Mouse (Mus musculus) R1 (cell line): ENCODE measurements at regions not wholly inside any gene's neighbourhood (a gene's known extent, or its start where the extent isn't known, plus 50 kb on each side); places are given as distances from the start of the nearest gene placed in this dataset.
A peak's percentile ranks its signal among the peaks of the same experiment; 100 is the strongest.

Experiments used
- DNase-seq: peaks from one replicate; pipeline ENCODE4 v3.0.0-alpha.2; 2018; ENCODE audit warnings: low read depth, low spot score

- no peak for DNase-seq
These were observed 110.8 kb upstream of the Prickle1 start for GRCm38 (mm10) chr15:93706366-93706930.

GRCm38 (mm10) chr15:93705651-93706050 is 110.0 kb upstream of the Prickle1 start:
- no peak for DNase-seq

- DNase-seq = no peak
These were observed 109.4 kb upstream of the Prickle1 start for GRCm38 (mm10) chr15:93705109-93705508.

- no peak for DNase-seq
These were observed 105.3 kb upstream of the Prickle1 start for GRCm38 (mm10) chr15:93701017-93701416.

GRCm38 (mm10) chr15:93699971-93700370 is 104.3 kb upstream of the Prickle1 start:
- no peak for DNase-seq

DNA sequence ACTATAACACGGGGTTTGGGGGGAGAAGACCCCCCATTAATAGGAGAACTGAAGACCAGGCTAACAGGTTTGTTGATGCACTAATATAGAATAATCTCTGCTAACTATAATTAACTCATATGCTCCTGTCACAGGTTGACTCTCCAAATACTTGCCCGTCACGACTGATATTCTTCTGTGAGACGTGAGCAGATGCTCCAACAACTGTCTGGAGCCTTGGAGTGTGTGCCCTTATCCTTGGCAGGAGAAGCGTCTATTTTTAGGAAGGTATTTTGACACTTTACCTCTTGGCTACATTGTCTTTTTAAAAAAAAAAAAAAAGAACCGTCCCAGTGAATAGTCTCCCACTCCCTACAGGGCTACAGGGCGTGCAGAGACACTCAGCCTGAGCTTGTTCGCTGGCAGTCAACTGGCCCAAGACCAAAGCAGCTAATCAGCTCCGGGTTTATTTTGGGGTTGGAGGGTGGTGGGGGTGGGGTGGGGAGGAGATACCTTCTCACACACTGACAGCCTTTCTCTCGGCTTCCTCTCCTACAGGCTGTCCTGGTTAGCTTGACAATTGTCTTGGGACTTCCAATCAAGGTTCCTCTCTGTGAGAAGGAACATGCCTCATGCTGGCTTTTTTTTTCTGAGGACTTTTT is 102.6 kb upstream of the Prickle1 start:
- DNase-seq = no peak

- no peak for DNase-seq
These were observed 95.0 kb upstream of the Prickle1 start for GRCm38 (mm10) chr15:93690717-93691116.

GRCm38 (mm10) chr15:93690011-93690410 is 94.3 kb upstream of the Prickle1 start:
- no peak for DNase-seq

GRCm38 (mm10) chr15:93686385-93686784 is 90.7 kb upstream of the Prickle1 start:
- no peak for DNase-seq

DNA sequence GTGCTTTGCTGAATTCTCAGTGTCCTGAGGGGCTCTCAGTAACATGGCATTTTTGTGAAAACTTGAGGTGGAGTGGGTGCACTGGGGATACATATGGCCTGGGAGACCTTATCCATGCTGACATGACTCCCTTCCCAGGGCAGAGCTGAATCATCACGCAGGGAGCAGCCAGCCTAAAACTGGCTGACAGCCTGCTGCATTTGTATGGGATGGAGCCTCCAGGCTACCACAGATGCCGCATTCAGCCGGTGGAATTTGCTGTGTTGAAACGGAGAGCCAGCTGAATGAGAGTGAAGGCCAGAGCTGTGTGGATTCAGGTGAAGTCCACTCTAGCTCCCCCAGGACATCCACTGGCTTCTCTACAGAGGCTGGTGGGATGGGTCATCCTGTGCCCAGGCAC is 85.9 kb upstream of the Prickle1 start:
- DNase-seq = no peak

DNA sequence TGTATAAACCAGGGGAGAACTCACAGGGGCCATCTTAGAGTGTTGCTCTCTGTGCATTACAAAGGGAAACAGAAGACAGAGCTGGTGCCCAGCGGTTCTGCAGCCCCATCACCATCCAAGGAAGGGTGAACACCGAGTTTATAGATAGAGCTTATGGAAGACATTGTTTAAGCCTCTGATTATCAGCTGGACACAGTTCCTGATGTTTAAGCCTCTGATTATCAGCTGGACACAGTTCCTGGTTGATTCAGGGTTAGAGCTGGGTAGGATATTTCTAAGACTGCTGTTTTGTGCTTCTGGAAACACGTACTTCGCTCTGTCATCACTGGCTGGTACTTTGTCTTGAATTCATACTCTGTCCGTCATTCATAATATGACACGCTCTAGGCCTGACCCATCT is 79.9 kb upstream of the Prickle1 start:
- no peak for DNase-seq

- no peak for DNase-seq
These were observed 78.3 kb upstream of the Prickle1 start for GRCm38 (mm10) chr15:93673976-93674375.

DNA sequence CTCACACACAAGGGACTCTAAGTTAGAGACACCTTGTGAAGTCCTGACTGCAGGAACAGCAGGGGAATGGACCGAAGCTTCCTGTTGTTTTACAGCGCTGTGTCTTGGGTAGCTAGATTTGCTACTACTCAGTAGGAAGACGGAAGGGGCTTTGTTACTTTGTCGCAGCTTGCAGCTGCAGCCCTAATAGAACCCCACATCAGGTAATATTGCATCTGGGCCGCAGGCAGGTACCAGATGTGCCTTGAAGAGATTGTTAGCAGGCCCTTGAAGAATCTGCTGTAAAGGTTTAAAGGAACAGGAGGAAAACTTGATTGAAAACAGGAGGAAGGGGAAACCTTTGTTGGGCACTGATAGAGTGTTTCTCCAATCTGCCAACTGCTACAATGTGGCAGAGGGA is 68.2 kb upstream of the Prickle1 start:
- DNase-seq = no peak

GRCm38 (mm10) chr15:93662601-93663000 is 66.9 kb upstream of the Prickle1 start:
- no peak for DNase-seq

GRCm38 (mm10) chr15:93661801-93662200 is 66.1 kb upstream of the Prickle1 start:
- no peak for DNase-seq

DNA sequence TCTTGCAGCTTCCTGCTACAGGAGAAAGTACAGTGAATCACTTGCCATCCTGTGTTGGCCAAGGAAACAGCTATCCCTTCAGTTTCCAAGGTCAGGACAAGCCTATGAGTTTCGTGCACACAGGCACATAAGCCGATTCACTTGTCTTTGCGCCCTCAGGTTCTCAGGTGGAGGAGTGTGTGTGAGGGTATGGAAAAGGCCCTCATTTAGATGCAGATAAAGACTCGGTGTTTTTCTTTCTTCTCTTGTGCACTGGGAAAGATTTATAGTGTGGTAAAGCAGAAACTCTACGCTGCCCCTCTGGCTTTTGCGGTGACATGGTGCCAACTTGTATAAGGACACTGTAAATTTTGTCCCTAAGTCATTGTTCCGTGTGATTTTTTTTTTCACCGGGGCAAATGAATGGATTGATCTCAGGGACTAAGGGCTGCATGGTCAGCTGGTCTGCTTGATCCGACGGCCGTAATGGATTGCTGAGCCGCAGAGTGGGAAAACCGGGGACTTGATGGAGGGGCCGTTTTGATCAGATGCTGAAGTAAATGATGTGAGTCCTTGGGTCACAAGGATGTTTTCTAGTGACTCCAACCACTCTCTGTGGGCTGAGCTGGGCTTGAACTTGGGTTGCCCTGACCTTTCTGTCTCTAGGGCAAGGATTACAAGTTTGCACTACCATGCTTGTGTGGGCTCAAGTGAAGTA is 65.4 kb upstream of the Prickle1 start:
- DNase-seq = no peak

DNA sequence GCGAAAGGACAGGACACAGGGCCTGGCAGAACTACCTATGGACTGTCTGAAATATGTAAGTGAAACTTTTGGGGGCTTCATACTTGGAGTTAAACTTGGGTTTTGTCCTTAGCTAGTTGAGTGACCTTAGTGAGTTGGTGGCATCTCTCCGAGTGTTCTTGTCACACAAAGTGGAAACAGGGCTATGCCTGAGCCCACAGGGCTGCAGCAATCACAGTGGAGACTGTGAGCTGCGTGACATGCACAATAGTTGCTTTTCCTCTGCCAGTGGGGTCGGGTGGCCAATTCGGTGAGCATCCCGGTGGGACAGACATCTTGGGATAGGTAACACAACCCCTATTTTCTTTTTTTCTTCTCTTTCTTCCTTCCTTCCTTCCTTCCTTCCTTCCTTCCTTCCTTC is 61.5 kb upstream of the Prickle1 start:
- no peak for DNase-seq

DNA sequence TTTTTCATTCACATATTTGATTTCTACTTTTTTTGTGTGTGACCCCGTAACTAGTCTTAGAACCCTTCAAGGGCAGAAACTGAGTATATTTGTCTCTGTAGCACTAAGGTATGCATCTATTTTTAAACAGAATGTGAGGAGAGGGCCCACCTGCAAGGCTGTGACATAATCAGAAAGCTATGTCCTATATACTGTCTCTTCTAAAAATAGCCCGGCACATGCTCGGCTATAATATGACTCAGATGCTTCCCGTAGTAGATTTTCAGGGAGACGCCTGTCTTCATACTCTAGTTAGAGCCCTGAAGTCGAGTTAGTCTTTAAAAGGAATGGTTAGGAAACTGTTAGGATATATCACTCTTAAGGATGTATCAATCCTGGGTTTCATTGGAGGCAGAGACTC is 61.0 kb upstream of the Prickle1 start:
- DNase-seq = no peak

GRCm38 (mm10) chr15:93655743-93656142 is 60.1 kb upstream of the Prickle1 start:
- no peak for DNase-seq

DNA sequence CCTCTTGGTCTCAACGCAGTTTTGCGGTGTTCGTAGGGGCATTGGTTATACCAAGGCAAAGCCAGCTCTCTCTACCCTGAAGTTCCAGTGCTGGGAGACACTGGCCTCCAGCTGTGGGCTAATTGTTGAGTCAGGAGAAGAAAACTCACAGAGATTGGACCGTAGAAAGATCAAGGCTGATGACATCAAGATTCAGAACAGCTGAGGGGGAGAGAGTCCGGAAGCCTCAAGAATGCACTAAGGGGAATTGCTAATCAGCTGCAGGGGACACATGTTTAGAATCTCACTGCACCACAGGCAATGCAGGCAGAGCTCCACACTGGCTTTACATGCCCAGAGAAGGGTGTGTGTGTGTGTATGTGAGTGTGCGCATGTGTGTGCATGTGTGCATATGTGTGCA is 59.6 kb upstream of the Prickle1 start:
- DNase-seq = no peak

- DNase-seq = no peak
These were observed 57.7 kb upstream of the Prickle1 start for GRCm38 (mm10) chr15:93653378-93653777.

DNA sequence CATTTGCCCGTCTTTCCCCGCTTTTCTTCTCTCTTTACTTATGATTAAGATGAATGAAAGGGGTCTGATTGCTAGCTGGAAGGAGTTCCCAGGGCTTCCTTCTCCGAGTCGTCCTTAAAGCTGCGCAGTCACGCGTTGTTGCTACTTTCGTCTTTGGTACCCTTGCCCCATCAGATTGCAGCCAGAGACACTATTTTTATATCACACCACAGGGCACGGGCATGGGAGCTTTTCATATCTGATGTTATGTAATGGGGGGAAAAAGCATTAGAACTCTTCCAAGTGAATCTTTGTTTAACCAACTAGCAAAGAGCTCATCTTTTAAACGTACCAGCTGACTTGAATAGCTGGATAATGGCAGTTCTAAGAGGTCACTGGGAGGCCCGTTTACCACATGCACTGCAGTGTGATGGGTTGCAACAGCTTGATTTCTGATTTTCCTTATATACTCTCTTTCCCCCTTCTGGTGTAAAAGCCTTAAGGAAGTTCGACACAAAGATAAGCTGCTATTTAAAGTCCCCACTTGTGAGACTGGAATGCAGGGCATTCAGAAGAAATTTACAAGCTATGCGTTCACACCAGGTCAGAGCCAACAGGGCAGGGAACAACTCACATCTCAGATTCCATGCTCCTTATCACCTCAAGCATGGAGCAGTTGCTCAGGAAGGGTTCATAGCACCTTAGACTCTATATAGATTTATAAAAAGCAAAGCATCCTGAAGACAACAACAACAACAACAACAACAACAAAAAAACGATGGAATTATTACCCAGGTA is 55.5 kb upstream of the Prickle1 start:
- DNase-seq = peak; percentile 28
